Mouse (Mus musculus) heart, embryonic 15.5 days (tissue): ENCODE results near the gene Gpr62. TPM values are rescaled to one million over a fixed set of nuclear protein-coding genes. Genes with fewer than 3 reads are reported as not detected.

Source experiments
- ATAC-seq: fragments of 200-750 bp; cut with Nextera tagmentation; replicated peaks from 2 replicates; pipeline ENCODE4 v1.8.0; 2017; ENCODE audit warnings: low read depth, moderate TSS enrichment; ENCODE audit not compliant: insufficient number of reproducible peaks, insufficient read depth, low FRiP score
- H3K27ac ChIP-seq: fragments of 300-500 bp; sonication (generic); 2 replicates; pipeline ENCODE4 v1.5.1; 2015; ENCODE audit warnings: mild to moderate bottlenecking, inconsistent platforms
- H3K27me3 ChIP-seq: fragments of 300-500 bp; sonication (generic); 2 replicates; pipeline ENCODE4 v1.6.1; 2015; ENCODE audit warnings: inconsistent platforms
- H3K36me3 ChIP-seq: fragments of 300-500 bp; sonication (generic); 2 replicates; pipeline ENCODE4 v1.6.1; 2015; ENCODE audit warnings: mild to moderate bottlenecking, inconsistent platforms
- H3K4me1 ChIP-seq: fragments of 300-500 bp; sonication (generic); replicated peaks from 2 replicates; pipeline ENCODE4 v1.6.1; 2015; ENCODE audit warnings: inconsistent platforms
- H3K4me2 ChIP-seq: fragments of 300-500 bp; sonication (generic); 2 replicates; pipeline ENCODE4 v1.6.1; 2015; ENCODE audit warnings: inconsistent platforms, mild to moderate bottlenecking, moderate library complexity
- H3K4me3 ChIP-seq: fragments of 300-500 bp; sonication (generic); 2 replicates; pipeline ENCODE4 v1.5.1; 2015; ENCODE audit warnings: mild to moderate bottlenecking, inconsistent platforms
- H3K9ac ChIP-seq: fragments of 300-500 bp; sonication (generic); 2 replicates; pipeline ENCODE4 v1.6.1; 2015; ENCODE audit warnings: mild to moderate bottlenecking, inconsistent platforms
- H3K9me3 ChIP-seq: fragments of 300-500 bp; sonication (generic); replicated peaks from 2 replicates; pipeline ENCODE4 v1.6.1; 2016; ENCODE audit warnings: inconsistent platforms
- WGBS: fragments of 180-500 bp; shearing (Covaris S2); methylation state at CpG from one replicate; pipeline ENCODE4 v1.1.7; 2015; ENCODE audit warnings: mixed read lengths; 5-methylcytosine and 5-hydroxymethylcytosine counted together
- polyA plus RNA-seq: library from polyadenylated mRNA; unstranded; fragments of >200 nt; fragmentation: Nextera tagmentation; extraction: Ambion mirVana; gene quantifications from 2 replicates; pipeline ENCODE4 v1.2.1, GENCODE M21; 2015

The Gpr62 gene
- polyA plus RNA-seq, 1 experiment from 2014 or later, result 0.10 TPM

GRCm38 (mm10) chr9:106454071-106454761 is 11.5 kb downstream of the Gpr62 start:
- ATAC-seq, result no peak; the same call in 1 of the 2 replicates
- Histone ChIP-seq H3K4me2 (peak overlapping the region; percentile 95), H3K9ac (peak overlapping the region; percentile 79), H3K27ac (peak overlapping the region; percentile 91), H3K36me3 (no peaks in the 10 kb centered on the region), H3K27me3 (no peaks in the 10 kb centered on the region), H3K9me3 (no peaks in the 10 kb centered on the region), H3K4me3 (peak overlapping the region; percentile 76), H3K4me1 (peaks cover 75% of the 10 kb centered on the region)
- WGBS, result 4% methylated on average over 14 of the region's 20 CpGs

- H3K4me1 ChIP-seq, result peaks cover 80% of the 10 kb centered on the region
- under 1% methylated on average over 44 of the region's 74 CpGs for WGBS
- ATAC-seq, result peak; percentile 72
Measured at GRCm38 (mm10) chr9:106453271-106454070, 12.3 kb downstream of the Gpr62 start, which contains the start of gene Pcbp4. TSS of gene Pcbp4 (plus strand) at chr9:106453291.

GRCm38 (mm10) chr9:106452821-106453220 is 12.9 kb downstream of the Gpr62 start:
- Histone ChIP-seq H3K36me3 (no peaks in the 10 kb centered on the region), H3K4me3 (peak overlapping the region; percentile 76), H3K27ac (peak overlapping the region; percentile 91), H3K4me2 (peak overlapping the region; percentile 95), H3K9ac (0 out of 2 replicates have a peak overlapping the region, but pooled peaks have one; percentile 7), H3K9me3 (no peaks in the 10 kb centered on the region), H3K27me3 (no peaks in the 10 kb centered on the region), H3K4me1 (peaks cover 79% of the 10 kb centered on the region)
- no peak for ATAC-seq
- 7% methylated on average over 7 of the region's 7 CpGs for WGBS

More at GRCm38 (mm10) chr9:106453271-106454070, 12.3 kb downstream of the Gpr62 start, which contains the start of gene Pcbp4:
- Histone ChIP-seq H3K36me3 (no peaks in the 10 kb centered on the region), H3K4me2 (peak within 1 kb of the TSS; percentile 95), H3K27me3 (no peaks in the 10 kb centered on the region), H3K9ac (peak within 1 kb of the TSS; percentile 79), H3K27ac (peak within 1 kb of the TSS; percentile 91), H3K9me3 (no peaks in the 10 kb centered on the region), H3K4me3 (peak within 1 kb of the TSS; percentile 76)

- no peak for ATAC-seq
- H3K4me1 ChIP-seq, result peaks cover 79% of the 10 kb centered on the region
- H3K27me3 ChIP-seq, result no peaks in the 10 kb centered on the region
- no peak overlapping the region for H3K27ac ChIP-seq
- no peak overlapping the region for H3K4me3 ChIP-seq
- H3K9ac ChIP-seq, result no peak overlapping the region
- H3K4me2 ChIP-seq, result peak overlapping the region; percentile 95; the same call in 1 of the 2 replicates
- H3K36me3 ChIP-seq, result no peaks in the 10 kb centered on the region
- WGBS, result 41% methylated on average over 6 of the region's 6 CpGs
- H3K9me3 ChIP-seq, result no peaks in the 10 kb centered on the region
Measured at GRCm38 (mm10) chr9:106452351-106452750, 13.4 kb downstream of the Gpr62 start.

GRCm38 (mm10) chr9:106451899-106452298 is 13.8 kb downstream of the Gpr62 start:
- Histone ChIP-seq H3K27ac (no peak overlapping the region), H3K4me3 (no peak overlapping the region), H3K9ac (no peak overlapping the region), H3K36me3 (no peaks in the 10 kb centered on the region), H3K4me2 (no peak overlapping the region), H3K4me1 (peaks cover 75% of the 10 kb centered on the region), H3K27me3 (no peaks in the 10 kb centered on the region), H3K9me3 (no peaks in the 10 kb centered on the region)
- no peak for ATAC-seq
- WGBS, result 51% methylated on average over 2 of the region's 2 CpGs

- H3K27me3 ChIP-seq, result no peaks in the 10 kb centered on the region
- no peaks in the 10 kb centered on the region for H3K36me3 ChIP-seq
- H3K9ac ChIP-seq, result no peak overlapping the region
- H3K4me1 ChIP-seq, result peaks cover 72% of the 10 kb centered on the region
- 71% methylated on average over 11 of the region's 11 CpGs for whole genome bisulfite sequencing
- H3K4me3 ChIP-seq, result no peak overlapping the region
- H3K27ac ChIP-seq, result no peak overlapping the region
- no peak for ATAC-seq
- no peaks in the 10 kb centered on the region for H3K9me3 ChIP-seq
- no peak overlapping the region for H3K4me2 ChIP-seq
Measured at GRCm38 (mm10) chr9:106451298-106451697, 14.4 kb downstream of the Gpr62 start.

- whole genome bisulfite sequencing, result 13% methylated on average over 9 of the region's 9 CpGs
- Histone ChIP-seq H3K4me3 (no peak overlapping the region), H3K4me2 (peak overlapping the region; percentile 21), H3K27ac (peak overlapping the region; percentile 59), H3K36me3 (no peaks in the 10 kb centered on the region), H3K27me3 (no peaks in the 10 kb centered on the region), H3K4me1 (peaks cover 66% of the 10 kb centered on the region), H3K9ac (no peak overlapping the region), H3K9me3 (no peaks in the 10 kb centered on the region)
- ATAC-seq, result no peak
Measured at GRCm38 (mm10) chr9:106450661-106451060, 15.1 kb downstream of the Gpr62 start.

- no peak overlapping the region for H3K9ac ChIP-seq
- H3K4me2 ChIP-seq, result peak overlapping the region; percentile 21; the same call in 1 of the 2 replicates
- peaks cover 59% of the 10 kb centered on the region for H3K4me1 ChIP-seq
- 88% methylated on average over 8 of the region's 8 CpGs for WGBS
- 0 out of 2 replicates have a peak overlapping the region, but pooled peaks have one; percentile 59 for H3K27ac ChIP-seq
- no peak overlapping the region for H3K4me3 ChIP-seq
- H3K36me3 ChIP-seq, result no peaks in the 10 kb centered on the region
- no peaks in the 10 kb centered on the region for H3K27me3 ChIP-seq
- H3K9me3 ChIP-seq, result no peaks in the 10 kb centered on the region
- no peak for ATAC-seq
Measured at GRCm38 (mm10) chr9:106449947-106450346, 15.8 kb downstream of the Gpr62 start.

GRCm38 (mm10) chr9:106448498-106449031 is 17.2 kb downstream of the Gpr62 start:
- peak overlapping the region; percentile 61 for H3K9ac ChIP-seq
- peak overlapping the region; percentile 82 for H3K27ac ChIP-seq
- no peaks in the 10 kb centered on the region for H3K27me3 ChIP-seq
- no peaks in the 10 kb centered on the region for H3K9me3 ChIP-seq
- H3K4me2 ChIP-seq, result peak overlapping the region; percentile 81
- H3K36me3 ChIP-seq, result no peaks in the 10 kb centered on the region
- H3K4me1 ChIP-seq, result peaks cover 51% of the 10 kb centered on the region
- WGBS, result under 1% methylated on average over 23 of the region's 23 CpGs
- peak overlapping the region; percentile 65 for H3K4me3 ChIP-seq
- peak; percentile 45 for ATAC-seq

- no peaks in the 10 kb centered on the region for H3K36me3 ChIP-seq
- H3K4me1 ChIP-seq, result peaks cover 46% of the 10 kb centered on the region
- no peaks in the 10 kb centered on the region for H3K9me3 ChIP-seq
- H3K4me3 ChIP-seq, result peak overlapping the region; percentile 65
- H3K4me2 ChIP-seq, result peak overlapping the region; percentile 81
- ATAC-seq, result no peak
- H3K9ac ChIP-seq, result 0 out of 2 replicates have a peak overlapping the region, but pooled peaks have one; percentile 68
- peak overlapping the region; percentile 82 for H3K27ac ChIP-seq
- 38% methylated on average over 9 of the region's 9 CpGs for WGBS
- no peaks in the 10 kb centered on the region for H3K27me3 ChIP-seq
Measured at GRCm38 (mm10) chr9:106447951-106448350, 17.8 kb downstream of the Gpr62 start.

GRCm38 (mm10) chr9:106447348-106447747 is 18.4 kb downstream of the Gpr62 start, which contains the start of the genes Abhd14b and Abhd14a:
TSS of gene Abhd14b (plus strand) at chr9:106447459.
TSS of gene Abhd14a (minus strand) at chr9:106447678.
- H3K9me3 ChIP-seq, result no peaks in the 10 kb centered on the region
- H3K4me2 ChIP-seq, result peak within 1 kb of the TSS; percentile 81
- H3K9ac ChIP-seq, result peak within 1 kb of the TSS; percentile 68
- peak within 1 kb of the TSS; percentile 65 for H3K4me3 ChIP-seq
- no peaks in the 10 kb centered on the region for H3K36me3 ChIP-seq
- under 1% methylated on average over 24 of the region's 24 CpGs for WGBS
- peak within 1 kb of the TSS; percentile 82 for H3K27ac ChIP-seq
- ATAC-seq, result peak; percentile 83
- H3K27me3 ChIP-seq, result no peaks in the 10 kb centered on the region
- peaks cover 40% of the 10 kb centered on the region for H3K4me1 ChIP-seq
